Mouse (Mus musculus) heart, adult 2 months (tissue): ENCODE results near the gene Cda. TPM values are rescaled to one million over a fixed set of nuclear protein-coding genes. Genes with fewer than 3 reads are reported as not detected.

ENCODE experiments used
- DNase-seq, 2 experiments: peaks; one replicate each; pipeline ENCODE4 v3.0.0; 2021
- H3K27ac ChIP-seq: fragments of 200-600 bp; 2 replicates; pipeline ENCODE4 v1.8.1; 2022
- H3K27me3 ChIP-seq: fragments of 200-500 bp; 2 replicates; pipeline ENCODE4 v1.6.1; 2012; ENCODE audit warnings: mild to moderate bottlenecking, low read length, inconsistent platforms, mixed read lengths; ENCODE audit not compliant: control insufficient read depth, insufficient read depth
- H3K36me3 ChIP-seq: fragments of 200-500 bp; 2 replicates; pipeline ENCODE4 v1.6.1; 2012; ENCODE audit warnings: low read length, inconsistent platforms; ENCODE audit not compliant: control insufficient read depth, insufficient read depth
- H3K4me1 ChIP-seq: fragments of 200-500 bp; 2 replicates; pipeline ENCODE4 v1.6.1; 2011; ENCODE audit warnings: low read length; ENCODE audit not compliant: control insufficient read depth, insufficient read depth
- H3K4me3 ChIP-seq: fragments of 200-600 bp; 2 replicates; pipeline ENCODE4 v1.8.1; 2022
- H3K79me2 ChIP-seq: fragments of 200-500 bp; replicated peaks from 2 replicates; pipeline ENCODE4 v1.6.1; 2012; ENCODE audit warnings: mild to moderate bottlenecking, inconsistent platforms, low read length, moderate library complexity, mixed read lengths; ENCODE audit not compliant: control insufficient read depth, insufficient read depth
- H3K9ac ChIP-seq: fragments of 200-500 bp; 2 replicates; pipeline ENCODE4 v1.6.1; 2012; ENCODE audit warnings: low read depth, mild to moderate bottlenecking, control low read depth, inconsistent platforms, low read length, mixed read lengths
- CTCF ChIP-seq: fragments of 200-600 bp; IDR thresholded peaks from 2 replicates; pipeline ENCODE4 v1.8.1; 2022; ENCODE audit warnings: antibody characterized with exemption, mild to moderate bottlenecking, moderate library complexity
- EP300 ChIP-seq: fragments of 200-500 bp; IDR thresholded peaks from 2 replicates; pipeline ENCODE4 v1.6.1; 2011; ENCODE audit warnings: low read depth, low read length, control low read depth; ENCODE audit not compliant: insufficient read depth
- POLR2A ChIP-seq: fragments of 200-500 bp; IDR thresholded peaks from 2 replicates; pipeline ENCODE4 v1.6.1; 2011; ENCODE audit warnings: mild to moderate bottlenecking, low read depth, low read length, control low read depth; ENCODE audit not compliant: insufficient read depth
- WGBS: fragments of 180-500 bp; shearing (Covaris S2); methylation state at CpG from one replicate; pipeline ENCODE4 v1.1.7; 2018; 5-methylcytosine and 5-hydroxymethylcytosine counted together
- intact Hi-C: fragments of 180-260 bp; cut with DNase I; formaldehyde crosslinking; loops from one replicate; pipeline ENCODE4 v1.15.1; 2025
- microRNA-seq, 2 experiments: library from miRNA; unstranded; fragments of <30 nt; microRNA quantifications; one replicate each; pipeline ENCODE4 v1.2.0; 2021
- polyA plus RNA-seq: library from polyadenylated mRNA; depleted of rRNA; stranded (reverse); fragments of >200 nt; gene quantifications from 2 replicates; pipeline ENCODE4 v1.2.3, GENCODE M21; 2012; rRNA removed
- total RNA-seq, 2 experiments: library from RNA; stranded (reverse); gene quantifications; 2 replicates each; pipeline ENCODE4 v1.2.3; 2021

The Cda gene
- total and polyA plus RNA-seq, 3 experiments, result 1.4 to 3.3 (median 1.4) TPM

DNA sequence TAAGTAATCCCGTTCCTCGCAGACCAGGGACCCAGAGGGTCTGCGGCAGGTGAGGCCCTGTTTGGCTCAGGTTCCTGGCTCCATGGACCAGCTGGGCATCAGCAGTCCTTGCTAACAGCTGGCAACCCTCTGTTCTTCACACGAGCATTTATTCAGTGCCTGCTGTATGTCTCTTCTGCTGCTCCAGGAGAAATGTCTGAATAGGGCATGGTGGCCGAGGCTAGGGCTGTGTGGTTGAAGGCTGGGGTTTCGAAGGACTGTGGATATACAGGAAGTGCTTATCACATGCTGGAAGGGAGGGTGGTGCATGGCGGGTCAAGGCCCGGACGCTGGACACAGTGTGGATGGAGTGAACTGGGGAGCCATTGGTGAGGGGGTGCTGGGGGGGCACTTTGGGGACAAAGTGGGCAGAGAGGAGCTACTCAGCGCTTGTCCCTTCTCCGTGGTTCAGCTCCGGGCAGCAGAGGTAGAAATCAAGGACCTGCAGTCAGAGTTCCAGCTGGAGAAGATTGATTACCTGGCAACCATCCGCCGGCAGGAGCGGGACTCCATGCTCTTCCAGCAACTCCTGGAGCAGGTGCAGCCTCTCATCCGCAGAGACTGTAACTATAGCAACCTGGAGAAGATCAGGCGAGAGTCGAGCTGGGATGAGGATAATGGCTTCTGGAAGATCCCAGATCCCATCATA lies 74.4 kb downstream of the Cda start:
- WGBS, result 75% methylated on average over 18 of the region's 18 CpGs
- H3K9ac ChIP-seq, result no peak overlapping the region
- no peak overlapping the region for H3K4me3 ChIP-seq
- H3K27ac ChIP-seq, result no peak overlapping the region
- H3K4me1 ChIP-seq, result no peaks in the 10 kb centered on the region
- intact Hi-C loops, result no loop called here
- no peak for TF ChIP-seq EP300
- no peak for TF ChIP-seq CTCF
- TF ChIP-seq POLR2A, result no peak
- H3K36me3 ChIP-seq, result no peaks in the 10 kb centered on the region
- no peaks in the 10 kb centered on the region for H3K79me2 ChIP-seq
- H3K27me3 ChIP-seq, result no peaks in the 10 kb centered on the region
- no peak for DNase-seq

DNA sequence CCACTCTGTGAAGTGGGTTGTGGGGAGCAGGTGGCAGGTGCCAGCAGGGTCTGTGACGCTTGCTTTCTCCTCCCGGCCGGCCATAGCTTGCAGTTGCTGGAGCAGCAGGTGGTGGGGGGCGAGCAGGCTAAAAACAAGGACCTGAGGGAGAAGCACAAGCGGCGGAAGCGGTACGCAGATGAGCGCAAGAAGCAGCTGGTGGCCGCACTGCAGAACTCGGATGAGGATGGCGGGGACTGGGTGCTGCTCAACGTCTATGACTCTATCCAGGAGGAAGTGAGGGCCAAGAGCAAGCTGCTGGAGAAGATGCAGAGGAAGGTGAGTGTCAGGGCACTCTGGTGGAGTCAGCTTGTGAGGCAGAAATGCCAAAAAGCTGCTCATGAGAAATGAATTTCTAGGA lies 75.8 kb downstream of the Cda start:
- no peaks in the 10 kb centered on the region for H3K36me3 ChIP-seq
- TF ChIP-seq CTCF, result no peak
- TF ChIP-seq POLR2A, result no peak
- TF ChIP-seq EP300, result no peak
- H3K27ac ChIP-seq, result no peak overlapping the region
- no peak overlapping the region for H3K9ac ChIP-seq
- intact Hi-C loops, result no loop called here
- H3K4me1 ChIP-seq, result no peaks in the 10 kb centered on the region
- no peak overlapping the region for H3K4me3 ChIP-seq
- DNase-seq, result no peak
- WGBS, result 78% methylated on average over 13 of the region's 13 CpGs
- H3K79me2 ChIP-seq, result no peaks in the 10 kb centered on the region
- H3K27me3 ChIP-seq, result no peaks in the 10 kb centered on the region

DNA sequence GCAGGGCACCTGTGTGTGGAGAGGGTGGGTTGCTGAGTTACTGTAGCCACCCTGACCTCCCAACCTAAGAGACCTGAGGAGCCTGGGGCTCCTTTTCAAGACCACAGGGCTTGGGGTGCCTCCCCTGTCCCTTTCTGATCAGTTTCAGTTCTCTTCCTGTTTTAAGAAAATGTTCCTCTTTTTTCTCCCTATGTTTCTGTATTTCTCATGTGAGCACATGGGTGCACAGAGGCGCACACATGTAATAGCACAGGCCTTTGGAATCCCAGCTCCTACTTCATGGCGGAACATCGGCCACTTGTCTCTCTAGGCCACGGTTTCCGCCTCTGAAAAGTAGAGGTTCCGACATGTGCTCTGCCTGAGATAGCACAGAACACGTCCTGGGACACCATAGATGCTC lies 79.1 kb downstream of the Cda start:
- no peaks in the 10 kb centered on the region for H3K27me3 ChIP-seq
- WGBS, result 74% methylated on average over 7 of the region's 7 CpGs
- TF ChIP-seq POLR2A (no peak), CTCF (no peak), EP300 (no peak)
- H3K27ac ChIP-seq, result no peak overlapping the region
- H3K4me1 ChIP-seq, result no peaks in the 10 kb centered on the region
- H3K9ac ChIP-seq, result no peak overlapping the region
- no peak for DNase-seq
- H3K4me3 ChIP-seq, result no peak overlapping the region
- no peaks in the 10 kb centered on the region for H3K79me2 ChIP-seq
- no peaks in the 10 kb centered on the region for H3K36me3 ChIP-seq
- intact Hi-C loops, result no loop called here

Small RNA genes within 50 kb of the gene (microRNA-seq; reads per million reads assigned to microRNA genes)
- gene Gm27646, result 0 to 0.77 reads per million in 2 experiments
- 3.5 to 4.5 reads per million in 2 experiments for gene Mir7019

Other genes with a start within 250 kb of the Cda start
- 10 to 100 TPM; 74.7 to 85.0 TPM for gene Hp1bp3, start 151.7 kb downstream of the Cda start, total RNA-seq
- 48.0 and 83.9 TPM in 2 replicates for gene Hp1bp3, start 151.7 kb downstream of the Cda start, polyA plus RNA-seq
- not detected for gene Sh2d5, start 117.6 kb downstream of the Cda start, total RNA-seq
- 0.16 and 0.20 TPM in 2 replicates for gene Sh2d5, start 117.6 kb downstream of the Cda start, polyA plus RNA-seq
- under 1 TPM in 1 of 2 experiments, not detected in 1; 0.18 TPM for gene Kif17, start 117.6 kb downstream of the Cda start, total RNA-seq
- gene Kif17, start 117.6 kb downstream of the Cda start, polyA plus RNA-seq, result 0.29 and 0.55 TPM in 2 replicates
- 10 to 100 TPM; 63.2 to 68.9 TPM for gene Ddost, start 63.3 kb downstream of the Cda start, total RNA-seq
- 84.4 and 96.9 TPM in 2 replicates for gene Ddost, start 63.3 kb downstream of the Cda start, polyA plus RNA-seq
- gene Pink1, start 41.7 kb downstream of the Cda start, total RNA-seq, result 100 to 1,000 TPM; 719 to 844 TPM
- 423 and 554 TPM in 2 replicates for gene Pink1, start 41.7 kb downstream of the Cda start, polyA plus RNA-seq
- gene Fam43b, start 28.5 kb upstream of the Cda start, total RNA-seq, result not detected
- gene Fam43b, start 28.5 kb upstream of the Cda start, polyA plus RNA-seq, result not detected in 2 replicates
- 10 to 100 TPM; 75.0 to 75.5 TPM for gene Mul1, start 66.7 kb upstream of the Cda start, total RNA-seq
- 25.3 and 32.9 TPM in 2 replicates for gene Mul1, start 66.7 kb upstream of the Cda start, polyA plus RNA-seq
- gene Camk2n1, start 86.3 kb upstream of the Cda start, total RNA-seq, result 10 to 100 TPM; 12.0 to 12.7 TPM
- gene Camk2n1, start 86.3 kb upstream of the Cda start, polyA plus RNA-seq, result 6.9 and 7.1 TPM in 2 replicates